Mouse (Mus musculus) left cerebral cortex, postnatal 36 days (tissue): Measurements from ENCODE around the gene Emc9. TPM values are rescaled to one million over a fixed set of nuclear protein-coding genes. Genes with fewer than 3 reads are reported as not detected.
A peak's percentile ranks its signal among the peaks of the same experiment; 100 is the strongest.

Experiments
- DNase-seq, 2 experiments: peaks; one replicate each; pipeline ENCODE4 v3.0.0; 2021 to 2022; ENCODE audit warnings: low spot score in 2 of 2, mixed read lengths in 1 of 2
- intact Hi-C: fragments of 180-260 bp; cut with DNase I; formaldehyde crosslinking; loops from one replicate; pipeline ENCODE4 v1.15.1; 2025
- total RNA-seq, 2 experiments: library from RNA; stranded (reverse); gene quantifications; 2 replicates each; pipeline ENCODE4 v1.2.3; 2021

Gene Emc9
- total RNA-seq, 2 experiments from 2014 or later: 49.0 to 52.7 TPM

DNA sequence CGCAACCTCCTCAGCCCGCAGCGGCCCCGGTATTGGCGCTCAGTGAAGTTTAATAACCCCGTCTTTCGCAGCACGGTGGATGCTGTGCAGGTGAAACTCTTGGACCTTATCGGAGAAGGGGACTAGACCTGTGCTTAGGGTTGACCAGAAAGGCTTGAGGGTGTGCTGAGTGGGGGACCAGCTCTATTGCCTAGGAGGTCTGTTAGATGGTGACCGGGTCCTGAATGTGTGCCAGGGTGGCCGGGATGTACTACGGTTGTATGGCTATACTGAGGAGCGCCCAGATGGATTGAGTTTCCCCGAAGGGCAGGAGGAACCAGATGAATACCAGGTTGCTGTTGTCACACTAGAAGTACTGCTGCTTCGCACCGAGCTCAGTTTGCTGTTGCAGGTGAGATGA lies 7.1 kb upstream of the Emc9 start:
- intact Hi-C loops: no loop called here
- no peak for DNase-seq

DNA sequence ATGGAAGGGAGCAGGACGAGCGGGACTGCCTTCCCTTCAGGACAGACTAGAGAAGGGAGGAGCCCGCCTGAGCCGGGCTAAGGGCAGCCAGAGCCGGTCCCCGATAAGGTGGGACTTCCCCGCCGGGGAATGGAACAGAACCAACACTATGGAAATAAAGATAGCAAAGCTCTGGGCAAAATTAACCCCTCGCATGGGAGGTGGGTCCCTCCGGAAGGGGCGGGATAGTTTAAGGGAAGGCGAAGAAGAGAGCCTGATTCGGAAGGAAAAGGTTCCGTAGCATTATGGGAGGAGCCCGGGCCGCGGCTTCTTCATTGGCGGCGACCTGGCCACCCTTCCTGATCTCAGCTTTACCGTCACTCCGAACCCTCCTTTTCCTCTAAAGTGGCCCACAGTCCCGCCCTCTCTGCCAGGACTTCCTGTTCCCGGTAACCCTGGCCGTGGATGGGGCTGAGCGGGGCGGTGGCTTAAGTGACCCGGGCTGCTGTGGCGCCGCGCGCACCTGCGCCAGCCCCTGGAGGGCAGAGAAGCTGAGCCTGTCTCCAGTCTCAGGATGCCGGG lies 6.3 kb upstream of the Emc9 start, which contains the start of gene Rnf31:
Rnf31 (plus strand) TSS at position 378 of the 561 bp plus-strand sequence.
- intact Hi-C loops: loop anchor here (2.0 kb wide), 1 partner anchor 31 kb away; the partner anchor contains the start of genes A730061H03Rik and Dcaf11
- peak; percentile 91 to 93 for DNase-seq

DNA sequence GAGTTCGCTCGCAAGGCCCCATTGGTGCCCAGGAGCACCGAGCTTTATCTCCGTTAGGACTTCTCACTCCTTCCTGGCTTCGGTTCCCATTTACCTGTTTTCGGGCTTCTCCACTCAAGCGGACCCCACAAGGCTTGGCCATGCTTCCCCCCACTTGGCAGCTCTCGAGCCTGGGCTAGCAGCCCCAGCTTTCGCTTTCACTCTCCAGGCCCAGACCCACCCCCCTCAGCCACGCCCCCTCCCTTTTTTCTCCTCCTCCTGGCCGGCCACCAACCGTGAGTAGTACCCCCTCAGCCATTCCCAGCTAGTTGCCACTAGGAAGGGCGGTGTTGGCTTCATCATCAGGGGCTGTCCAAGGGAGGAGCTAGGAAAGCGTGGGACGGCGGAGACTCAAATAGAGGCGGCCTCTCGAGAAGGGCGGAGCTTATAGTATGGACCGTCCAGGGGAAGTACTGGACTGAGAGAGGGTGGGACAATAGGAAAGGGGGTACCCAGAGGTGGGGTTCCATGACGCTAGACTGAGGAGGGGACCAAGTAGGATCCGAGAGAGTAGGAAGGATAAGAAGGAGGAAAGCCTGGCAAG lies 5.7 kb upstream of the Emc9 start, which contains the start of gene Psme2:
Psme2 (minus strand) TSS at position 366 of the 583 bp plus-strand sequence.
- intact Hi-C loops: loop anchor here (2.0 kb wide), 1 partner anchor 30 kb away; the partner anchor contains the start of genes A730061H03Rik and Dcaf11
- peak; percentile 88 to 91 for DNase-seq

DNA sequence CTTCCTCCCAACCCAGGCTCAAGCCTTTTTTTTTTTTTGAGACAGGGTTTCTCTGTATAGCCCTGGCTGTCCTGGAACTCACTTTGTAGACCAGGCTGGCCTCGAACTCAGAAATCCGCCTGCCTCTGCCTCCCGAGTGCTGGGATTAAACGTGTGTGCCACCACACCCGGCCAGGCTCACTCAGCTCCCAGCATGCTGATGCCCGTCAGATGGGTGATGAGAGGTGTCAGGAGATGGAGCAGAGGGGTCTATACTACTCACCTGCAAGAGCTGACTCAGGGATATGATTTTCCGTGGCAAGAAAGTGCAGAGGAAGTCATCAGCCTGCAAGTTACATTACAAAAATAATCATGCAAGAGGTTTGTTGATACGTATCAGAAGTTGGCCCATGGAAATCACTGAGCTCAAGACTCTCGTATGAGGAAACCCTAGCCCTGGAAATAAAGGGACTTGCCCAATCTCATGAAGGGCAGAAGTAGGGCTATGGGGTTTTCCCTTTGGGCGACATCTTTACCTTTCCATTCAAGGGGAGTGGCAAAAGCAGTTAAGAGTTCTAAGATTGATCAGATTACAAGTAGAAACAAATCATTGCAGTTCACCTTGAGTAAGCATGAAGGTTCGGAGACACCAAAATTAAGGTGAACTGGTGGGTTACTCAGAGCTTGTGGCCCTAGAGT lies 4.8 kb upstream of the Emc9 start:
- DNase-seq: no peak
- intact Hi-C loops: loop anchor here (2.0 kb wide), 1 partner anchor 29 kb away; the partner anchor contains the start of genes A730061H03Rik and Dcaf11

DNA sequence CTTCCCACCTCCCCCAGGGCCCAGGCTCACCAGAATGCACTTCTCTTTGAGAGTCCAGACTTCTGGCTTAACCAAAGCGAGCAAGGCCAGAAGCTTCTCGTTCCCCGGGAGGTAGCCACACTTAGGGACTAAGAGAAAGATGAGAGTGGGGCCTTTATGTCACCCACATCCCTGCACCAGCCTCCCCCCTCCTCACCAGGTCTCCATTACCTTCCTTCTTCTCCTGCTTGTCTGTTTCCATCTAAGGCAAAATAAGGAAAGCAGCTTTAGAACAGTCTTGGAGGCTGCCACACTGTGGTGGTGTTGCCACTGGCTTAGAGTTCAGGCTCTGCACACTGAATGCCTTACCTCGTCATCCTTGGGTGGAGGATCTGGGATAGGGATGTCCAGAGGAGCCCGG lies 4.2 kb upstream of the Emc9 start:
- intact Hi-C loops: no loop called here
- no peak for DNase-seq

DNA sequence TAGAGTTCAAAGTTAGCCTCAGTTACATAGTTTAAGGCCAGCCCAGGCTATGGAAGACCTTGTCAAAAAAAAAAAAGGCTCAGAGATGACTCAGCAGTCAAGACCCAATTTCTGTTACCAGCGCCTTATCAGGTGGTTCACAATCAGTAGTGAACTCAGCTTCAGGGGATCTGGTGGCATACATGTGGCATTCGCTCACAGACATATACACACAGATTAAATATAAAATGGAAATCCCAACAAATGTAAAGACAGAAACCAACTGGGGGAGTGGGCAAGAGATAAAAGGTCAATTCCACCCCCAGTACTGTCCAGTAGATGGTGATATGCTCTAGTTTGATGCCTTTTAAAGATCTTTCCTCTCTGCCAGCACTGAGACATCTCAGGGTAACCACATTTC lies 1.0 kb upstream of the Emc9 start:
- intact Hi-C loops: no loop called here
- no peak for DNase-seq

DNA sequence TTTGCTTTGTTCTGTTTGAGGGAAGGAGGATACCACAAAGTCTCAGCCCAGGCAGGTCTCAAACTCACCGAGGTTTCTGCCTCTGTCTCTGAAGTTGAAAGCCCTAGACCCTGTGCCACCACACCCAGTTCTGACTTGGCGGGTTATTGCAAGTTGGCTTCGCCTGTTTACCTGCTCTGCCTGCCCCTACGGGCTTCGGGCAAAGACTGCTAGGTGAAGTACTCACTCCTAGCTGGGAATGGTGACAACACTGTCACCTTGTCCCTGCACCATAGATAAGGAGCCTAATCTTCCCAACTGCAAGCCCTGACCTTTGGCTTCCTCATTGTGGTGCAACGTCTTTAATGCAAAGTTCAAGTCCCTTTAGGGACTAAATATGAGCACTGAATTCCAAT lies 461 bp upstream of the Emc9 start:
- no peak for DNase-seq
- intact Hi-C loops: no loop called here

DNA sequence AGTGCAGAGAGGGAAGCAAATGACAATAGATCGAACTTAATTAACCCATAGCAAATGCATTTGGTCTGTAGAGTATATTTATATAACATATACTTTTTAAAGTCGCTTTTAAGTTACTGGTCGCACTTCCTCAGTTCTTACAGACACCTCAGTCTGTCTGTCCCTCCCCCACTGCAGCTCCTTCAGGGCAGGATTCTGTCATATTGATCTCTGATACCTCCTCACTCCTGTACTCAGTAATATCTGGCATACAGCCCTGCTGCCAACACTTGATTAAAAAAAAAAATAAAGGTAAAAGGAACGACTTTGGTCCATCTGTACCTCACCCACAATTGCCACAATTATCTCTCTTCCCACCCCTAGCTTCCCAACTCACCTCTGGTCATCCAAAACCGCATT lies 800 bp downstream of the Emc9 start:
- DNase-seq: no peak
- intact Hi-C loops: no loop called here

DNA sequence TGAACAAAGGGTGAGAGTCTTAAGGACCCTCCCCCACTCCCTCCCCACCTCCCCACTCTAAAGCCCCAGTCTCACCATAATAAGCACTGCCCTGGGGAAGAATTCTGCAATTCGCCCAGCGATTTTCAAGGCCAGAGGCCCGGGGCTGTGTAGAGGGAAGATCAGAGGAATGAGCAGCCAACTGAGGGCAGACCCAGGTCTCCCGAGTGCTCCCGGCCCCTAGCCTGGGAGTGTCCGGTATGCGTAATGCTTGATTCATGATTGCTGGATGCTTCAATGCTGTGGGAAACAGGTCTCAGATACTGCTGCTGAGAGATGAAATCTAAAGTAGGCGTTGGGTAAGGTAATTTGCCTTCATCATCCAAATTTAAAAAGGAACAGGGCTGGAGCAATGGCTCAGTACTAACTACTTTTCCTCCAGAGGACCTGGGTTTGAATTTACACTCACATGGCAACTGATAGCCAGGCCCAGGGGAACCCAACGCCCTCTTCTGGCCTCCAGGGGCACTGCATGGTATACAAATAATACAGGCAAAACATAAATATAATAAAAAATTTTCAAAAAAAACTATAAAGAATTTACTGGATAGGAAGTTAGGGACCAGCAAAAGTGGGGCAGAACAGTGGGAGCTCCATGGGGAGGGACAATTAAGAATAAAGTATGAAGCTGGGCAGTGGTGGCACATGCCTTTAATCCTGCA lies 3.0 kb downstream of the Emc9 start:
- intact Hi-C loops: no loop called here

DNA sequence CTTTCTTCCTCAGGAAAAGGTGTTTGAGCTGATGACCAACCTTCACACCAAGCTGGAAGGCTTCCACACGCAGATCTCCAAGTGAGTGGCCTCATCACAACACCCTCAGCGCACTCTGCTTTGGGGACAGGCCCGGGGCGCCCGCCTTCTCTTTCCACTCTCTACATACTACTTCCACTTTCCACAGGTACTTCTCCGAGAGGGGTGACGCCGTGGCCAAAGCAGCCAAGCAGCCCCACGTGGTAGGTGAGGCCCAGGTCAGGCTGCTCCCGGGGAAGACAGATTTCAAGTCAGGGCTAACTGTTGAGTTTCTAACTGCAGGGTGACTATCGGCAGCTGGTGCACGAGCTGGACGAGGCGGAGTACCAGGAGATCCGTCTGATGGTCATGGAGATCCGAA lies 4.4 kb downstream of the Emc9 start:
- intact Hi-C loops: no loop called here
- no peak for DNase-seq

More for the DNA sequence above, 3.0 kb downstream of the Emc9 start:
- DNase-seq: no peak

DNA sequence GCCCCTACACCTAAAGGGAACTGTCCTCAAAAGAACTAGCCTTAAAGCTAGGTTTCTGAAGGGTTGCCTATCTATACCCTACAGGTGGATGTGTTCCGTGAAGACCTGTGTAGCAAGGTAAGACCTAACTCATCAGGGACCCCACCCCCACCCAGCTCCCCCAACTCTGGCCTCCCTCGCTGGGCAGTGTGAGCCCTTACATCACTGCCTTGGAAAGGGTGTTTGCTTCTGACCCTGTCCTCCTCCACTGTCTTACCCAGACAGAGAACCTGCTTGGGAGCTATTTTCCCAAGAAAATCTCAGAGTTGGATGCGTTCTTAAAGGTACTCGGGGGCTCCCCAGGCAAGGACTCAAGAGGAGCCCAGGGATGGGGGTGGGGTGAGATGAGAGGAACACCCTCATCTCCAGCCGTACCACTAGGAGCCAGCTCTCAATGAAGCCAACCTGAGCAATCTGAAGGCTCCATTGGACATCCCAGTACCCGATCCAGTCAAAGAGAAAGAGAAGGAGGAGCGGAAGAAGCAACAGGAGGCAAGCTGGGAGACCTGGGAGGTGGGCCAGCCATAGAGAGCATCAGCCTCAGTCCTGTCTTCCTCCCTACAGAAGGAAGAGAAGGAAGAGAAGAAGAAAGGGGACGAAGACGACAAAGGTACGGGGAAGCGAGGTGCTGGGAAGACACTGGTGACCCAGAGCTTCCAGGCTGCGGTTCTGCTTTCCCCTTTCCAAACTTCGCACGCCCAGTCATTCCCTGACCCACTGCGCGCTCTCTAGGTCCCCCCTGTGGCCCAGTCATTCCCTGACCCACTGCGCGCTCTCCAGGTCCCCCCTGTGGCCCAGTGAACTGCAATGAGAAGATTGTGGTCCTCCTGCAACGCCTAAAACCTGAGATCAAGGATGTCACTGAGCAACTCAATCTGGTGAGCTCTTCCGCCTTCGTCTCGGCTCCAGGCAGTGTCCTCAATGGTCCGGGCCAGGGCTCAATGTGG lies 5.3 kb downstream of the Emc9 start:
- no peak for DNase-seq
- intact Hi-C loops: no loop called here

DNA sequence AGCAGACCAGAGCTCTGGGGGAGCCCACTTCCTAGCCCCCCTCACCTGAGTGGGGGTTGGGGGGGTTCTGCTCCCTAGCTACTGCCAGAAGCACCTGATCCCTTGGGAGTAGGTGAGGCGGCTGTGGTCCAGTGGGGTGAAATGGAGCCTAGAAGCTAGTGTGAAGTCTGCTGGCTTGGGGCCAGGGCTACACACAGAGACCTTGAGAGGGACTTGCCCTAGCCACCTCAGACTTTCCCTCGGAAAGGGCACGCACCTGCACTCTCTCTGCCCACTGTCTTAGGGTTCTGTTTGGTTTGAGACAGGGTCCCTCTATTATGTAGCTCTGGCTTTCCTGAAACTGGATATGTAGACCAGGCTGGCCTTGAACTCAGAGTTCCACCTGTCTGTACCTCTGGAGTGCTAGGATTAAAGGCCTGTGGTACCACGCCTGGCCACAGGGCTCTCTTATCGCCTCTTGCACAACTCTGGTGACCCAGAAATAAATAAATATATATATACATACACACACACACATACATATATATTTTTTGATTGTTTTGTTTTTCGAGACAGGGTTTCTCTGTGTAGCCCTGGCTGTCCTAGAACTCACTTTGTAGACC lies 6.3 kb downstream of the Emc9 start:
- intact Hi-C loops: no loop called here
- no peak for DNase-seq

DNA sequence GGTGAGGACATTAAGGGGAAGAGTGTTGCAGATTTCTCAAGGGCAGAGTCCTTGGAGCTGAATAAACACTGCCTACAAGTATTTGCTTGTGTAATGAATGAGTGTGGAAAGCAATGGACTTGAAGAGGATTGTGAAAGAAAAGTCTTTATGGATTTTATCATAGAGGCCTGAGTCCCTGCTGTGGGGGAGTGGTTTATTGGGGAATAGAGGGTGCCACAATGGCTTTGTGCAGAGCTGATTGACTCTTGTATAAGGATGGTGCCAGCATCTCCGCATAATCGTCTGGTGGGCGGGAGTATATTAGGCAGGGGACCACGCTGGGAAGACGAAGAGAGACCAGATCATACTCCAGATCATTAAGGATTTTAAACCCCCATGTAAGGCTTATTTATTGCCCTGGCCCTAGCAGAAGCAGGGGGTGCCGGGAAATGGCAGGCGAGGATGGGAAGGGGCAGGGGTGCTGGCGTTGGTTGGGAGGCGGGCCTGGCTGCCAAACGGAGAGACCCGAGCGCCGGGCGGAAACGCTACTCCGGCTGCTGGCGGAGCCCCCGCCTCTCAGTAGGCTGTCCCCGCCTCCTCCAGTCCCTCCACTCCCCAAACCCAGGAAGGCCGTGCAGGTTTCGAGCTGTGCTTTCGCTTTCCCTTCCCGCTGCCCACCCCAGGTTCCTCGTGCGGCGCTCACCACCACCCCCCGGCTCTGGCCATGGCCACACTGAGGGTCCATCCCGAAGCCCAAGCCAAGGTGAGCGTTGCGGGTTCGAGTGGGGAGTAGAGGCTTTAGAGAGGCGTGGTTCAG lies 7.0 kb downstream of the Emc9 start, which contains the start of gene Psme1:
Psme1 (plus strand) TSS at position 253 of the 797 bp plus-strand sequence.
- intact Hi-C loops: no loop called here
- peak; percentile 64 to 69 for DNase-seq

DNA sequence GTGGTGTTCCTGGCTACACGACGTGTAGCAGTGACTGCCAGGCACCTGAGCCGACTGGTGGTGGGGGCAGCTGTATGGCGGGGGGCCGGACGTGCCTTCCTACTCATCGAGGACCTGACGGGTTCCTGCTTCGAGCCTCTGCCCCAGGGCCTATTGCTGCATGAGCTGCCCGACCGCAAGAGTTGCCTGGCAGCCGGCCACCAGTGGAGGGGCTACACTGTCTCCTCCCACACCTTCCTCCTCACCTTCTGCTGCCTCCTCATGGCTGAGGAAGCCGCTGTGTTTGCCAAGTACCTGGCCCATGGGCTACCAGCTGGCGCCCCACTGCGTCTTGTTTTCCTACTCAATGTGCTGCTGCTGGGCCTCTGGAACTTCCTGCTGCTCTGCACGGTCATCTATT lies 8.7 kb downstream of the Emc9 start:
- DNase-seq: peak; percentile 22 to 29
- intact Hi-C loops: no loop called here

DNA sequence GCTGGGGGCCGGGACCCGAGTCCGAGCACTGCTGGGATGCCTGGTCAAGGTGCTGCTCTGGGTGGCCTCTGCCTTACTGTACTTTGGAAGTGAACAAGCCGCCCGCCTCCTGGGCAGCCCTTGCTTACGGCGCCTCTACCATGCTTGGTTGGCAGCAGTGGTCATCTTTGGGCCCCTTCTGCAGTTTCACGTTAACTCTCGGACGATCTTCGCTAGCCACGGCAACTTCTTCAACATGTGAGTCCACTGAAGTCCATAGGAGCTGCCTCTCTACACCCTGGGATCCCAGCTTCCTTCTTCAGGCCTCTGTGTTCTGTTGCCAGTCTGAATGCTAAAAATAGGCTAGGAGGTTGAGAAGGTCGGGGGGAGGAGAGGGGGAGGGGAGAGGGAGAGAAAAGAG lies 9.4 kb downstream of the Emc9 start:
- intact Hi-C loops: no loop called here
- no peak for DNase-seq

DNA sequence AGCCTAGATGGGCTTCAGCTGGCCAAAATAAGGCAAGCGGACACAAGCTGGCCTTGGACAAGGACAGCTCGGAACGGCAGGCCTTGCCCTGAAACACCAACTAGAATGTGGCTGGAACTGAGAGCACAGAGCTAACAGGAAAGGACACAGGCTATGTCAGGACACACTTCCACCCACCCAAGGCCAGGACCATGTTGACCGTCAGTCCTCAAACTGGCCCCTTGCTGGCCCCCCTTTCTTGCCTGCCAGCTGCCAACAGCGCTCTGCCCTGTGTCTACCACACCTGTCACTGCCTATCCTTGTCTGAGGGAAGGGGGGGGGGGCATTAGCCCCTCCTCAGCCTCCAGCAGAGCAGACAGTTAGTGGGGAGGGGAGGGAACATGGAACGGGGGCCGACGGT lies 9.8 kb downstream of the Emc9 start, which contains the start of gene Fitm1:
Fitm1 (plus strand) TSS at position 316 of the 400 bp plus-strand sequence.
- intact Hi-C loops: no loop called here
- DNase-seq: no peak

DNA sequence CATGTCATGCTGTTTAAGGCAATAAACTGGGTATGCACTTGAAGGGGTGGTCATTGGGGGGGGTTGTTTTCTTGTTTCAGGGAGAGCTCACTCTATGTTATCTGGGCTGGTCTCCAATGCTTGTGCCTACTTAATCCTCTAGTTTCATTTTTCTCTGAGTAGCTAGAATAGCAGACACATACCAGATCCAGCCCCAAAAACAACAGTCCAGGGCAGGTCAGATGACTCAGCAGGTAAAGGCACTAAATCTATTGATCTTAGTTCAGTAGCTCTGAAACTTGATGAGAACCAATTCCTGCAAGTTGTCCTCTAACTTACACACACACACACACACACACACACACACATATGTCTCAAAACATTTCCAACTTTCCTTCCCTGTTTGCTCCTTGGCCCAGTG lies 13.3 kb downstream of the Emc9 start:
- intact Hi-C loops: no loop called here
- DNase-seq: no peak

DNA sequence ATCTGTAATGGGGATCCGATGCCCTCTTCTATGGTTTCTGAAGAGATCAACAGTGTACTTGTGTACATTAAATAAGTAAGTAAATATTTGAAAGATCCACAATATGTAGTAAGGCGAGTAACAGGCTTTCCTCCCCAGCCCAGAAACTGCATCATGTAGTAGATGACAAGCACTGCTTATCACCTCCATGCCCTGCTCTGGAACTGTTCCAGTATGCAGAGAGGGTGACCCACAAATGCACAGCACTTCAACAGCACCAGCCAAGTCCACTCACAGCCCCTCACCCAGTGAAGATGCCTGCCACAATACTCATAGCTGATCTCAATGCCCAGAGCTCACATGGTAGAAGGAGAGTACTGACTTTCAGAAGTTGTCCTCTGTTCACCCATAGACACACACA lies 14.5 kb downstream of the Emc9 start:
- intact Hi-C loops: no loop called here
- DNase-seq: no peak
